Mouse (Mus musculus) embryo, embryonic 10 days (tissue): ENCODE results near the gene Rhox4e.
"Not testable (repeated sequence)": the region's sequence is repeated elsewhere in the genome, so short reads cannot be mapped to it uniquely, and the experiment has no call there.

Experiments
- DNase-seq: peaks from one replicate; pipeline ENCODE4 v3.0.0-alpha.2; 2015; ENCODE audit warnings: low spot score

Rhox4e gene

DNA sequence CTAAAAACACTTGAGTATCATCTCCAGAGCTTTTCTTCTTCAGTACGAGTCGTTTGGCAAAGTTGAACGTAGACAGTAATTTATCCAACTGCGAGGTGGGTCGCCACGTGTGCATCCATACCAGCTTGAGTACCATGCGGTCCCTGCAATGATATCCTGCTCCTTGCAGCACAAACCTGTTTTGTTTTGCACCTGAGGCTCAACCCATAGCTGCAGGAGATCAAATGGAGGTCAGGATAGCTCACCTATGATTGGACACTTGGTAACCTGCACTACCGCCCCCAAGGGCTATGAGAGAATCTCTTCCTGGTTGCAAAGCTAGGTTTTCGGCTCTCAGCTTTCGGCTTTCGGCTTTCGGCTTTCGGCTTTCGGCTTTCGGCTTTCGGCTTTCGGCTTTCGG is at the start of gene Rhox4e:
Gene Rhox4e, plus strand, starts transcription at position 301 of the 400 bp plus-strand sequence.
- DNase-seq = not testable (repeated sequence)

DNA sequence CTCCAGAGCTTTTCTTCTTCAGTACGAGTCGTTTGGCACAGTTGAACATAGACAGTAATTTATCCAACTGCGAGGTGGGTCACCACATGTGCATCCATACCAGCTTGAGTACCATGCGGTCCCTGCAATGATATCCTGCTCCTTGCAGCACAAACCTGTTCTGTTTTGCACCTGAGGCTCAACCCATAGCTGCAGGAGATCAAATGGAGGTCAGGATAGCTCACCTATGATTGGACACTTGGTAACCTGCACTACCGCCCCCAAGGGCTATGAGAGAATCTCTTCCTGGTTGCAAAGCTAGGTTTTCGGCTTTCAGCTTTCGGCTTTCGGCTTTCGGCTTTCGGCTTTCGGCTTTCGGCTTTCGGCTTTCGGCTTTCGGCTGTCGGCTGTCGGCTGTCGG is 43.2 kb upstream of the Rhox4e start, which contains the start of gene Rhox4d:
Gene Rhox4d, plus strand, starts transcription at position 301 of the 400 bp plus-strand sequence.
- not testable (repeated sequence) for DNase-seq

DNA sequence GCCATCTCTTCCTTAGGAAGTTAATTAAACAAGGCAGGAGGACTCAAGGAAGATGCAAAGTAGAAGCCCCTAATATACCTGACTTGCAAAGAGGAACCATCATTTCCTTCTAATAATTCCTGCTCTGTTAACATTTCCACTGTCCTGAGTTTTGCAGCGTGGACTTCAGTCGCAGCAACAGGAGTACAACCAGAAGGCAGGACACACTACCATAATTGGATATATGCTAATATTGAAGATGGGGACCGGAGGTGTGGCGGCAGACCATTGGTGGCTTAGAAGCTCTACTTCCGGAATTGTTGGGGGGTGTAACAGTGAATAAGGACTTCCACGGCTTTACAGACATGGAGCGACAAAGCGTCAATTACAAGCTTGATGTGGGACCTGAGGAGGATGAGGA is 27.1 kb upstream of the Rhox4e start, which contains the start of gene Rhox2e:
Gene Rhox2e, plus strand, starts transcription at position 301 of the 400 bp plus-strand sequence.
- not testable (repeated sequence) for DNase-seq

DNA sequence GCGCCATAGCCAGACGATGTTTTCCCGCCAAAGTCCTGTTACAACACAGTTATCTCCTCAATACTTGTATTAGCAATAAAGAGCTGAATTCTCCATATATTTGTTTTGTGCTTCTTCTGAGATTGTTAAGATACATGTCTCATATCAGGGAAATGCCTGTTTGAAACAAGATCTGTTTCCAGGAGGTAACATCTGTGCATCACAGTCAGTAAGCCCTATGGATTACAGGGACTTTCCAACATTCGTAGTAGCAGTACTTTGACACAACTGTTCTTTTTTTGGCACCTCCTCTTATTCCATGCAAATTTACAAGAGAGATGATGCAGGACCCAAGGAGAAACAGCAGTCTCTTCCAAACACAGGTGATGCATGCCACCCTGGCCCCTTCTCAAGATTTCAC is 15.5 kb upstream of the Rhox4e start, which contains the start of gene Rhox3e:
Gene Rhox3e, plus strand, starts transcription at position 301 of the 400 bp plus-strand sequence.
- not testable (repeated sequence) for DNase-seq

DNA sequence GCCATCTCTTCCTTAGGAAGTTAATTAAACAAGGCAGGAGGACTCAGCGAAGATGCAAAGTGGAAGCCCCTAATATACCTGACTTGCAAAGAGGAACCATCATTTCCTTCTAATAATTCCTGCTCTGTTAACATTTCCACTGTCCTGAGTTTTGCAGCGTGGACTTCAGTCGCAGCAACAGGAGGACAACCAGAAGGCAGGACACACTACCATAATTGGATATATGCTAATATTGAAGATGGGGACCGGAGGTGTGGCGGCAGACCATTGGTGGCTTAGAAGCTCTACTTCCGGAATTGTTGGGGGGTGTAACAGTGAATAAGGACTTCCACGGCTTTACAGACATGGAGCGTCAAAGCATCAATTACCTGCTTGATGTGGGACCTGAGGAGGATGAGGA is 13.9 kb downstream of the Rhox4e start, which contains the start of gene Rhox2f:
Gene Rhox2f, plus strand, starts transcription at position 301 of the 400 bp plus-strand sequence.
- DNase-seq = not testable (repeated sequence)

GRCm38 (mm10) chrX:37572638-37573037 is 15.4 kb downstream of the Rhox4e start:
- DNase-seq = not testable (repeated sequence)

DNA sequence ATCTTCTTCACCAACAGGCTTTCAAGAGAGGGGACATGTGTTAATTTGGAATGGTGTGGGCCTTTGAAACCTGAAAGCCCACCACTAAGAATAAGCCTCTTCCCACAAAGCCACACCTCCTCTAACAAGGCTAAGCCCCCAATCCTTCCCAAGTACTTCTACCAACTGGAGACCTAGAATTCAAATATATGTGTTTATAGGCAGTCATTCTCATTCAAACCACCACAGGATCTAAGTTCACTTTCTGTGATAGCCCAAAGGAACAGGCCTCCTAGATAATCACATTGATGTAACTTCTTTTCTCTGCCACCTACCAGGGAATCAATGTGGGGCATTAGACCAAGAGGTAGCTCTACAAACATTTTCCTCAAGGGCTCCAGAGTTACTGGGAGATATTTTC is 23.5 kb downstream of the Rhox4e start, which contains the start of gene Rhox3f:
Gene Rhox3f, plus strand, starts transcription at position 301 of the 400 bp plus-strand sequence.
- not testable (repeated sequence) for DNase-seq

DNA sequence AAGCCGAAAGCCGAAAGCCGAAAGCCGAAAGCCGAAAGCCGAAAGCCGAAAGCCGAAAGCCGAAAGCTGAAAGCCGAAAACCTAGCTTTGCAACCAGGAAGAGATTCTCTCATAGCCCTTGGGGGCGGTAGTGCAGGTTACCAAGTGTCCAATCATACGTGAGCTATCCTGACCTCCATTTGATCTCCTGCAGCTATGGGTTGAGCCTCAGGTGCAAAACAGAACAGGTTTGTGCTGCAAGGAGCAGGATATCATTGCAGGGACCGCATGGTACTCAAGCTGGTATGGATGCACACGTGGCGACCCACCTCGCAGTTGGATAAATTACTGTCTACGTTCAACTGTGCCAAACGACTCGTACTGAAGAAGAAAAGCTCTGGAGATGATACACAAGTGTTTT is 50.4 kb downstream of the Rhox4e start, which contains the start of gene Rhox4f:
Gene Rhox4f, minus strand, starts transcription at position 101 of the 400 bp plus-strand sequence.
- not testable (repeated sequence) for DNase-seq
